Mouse (Mus musculus): ENCODE data around the gene Mtus2.

DNA sequence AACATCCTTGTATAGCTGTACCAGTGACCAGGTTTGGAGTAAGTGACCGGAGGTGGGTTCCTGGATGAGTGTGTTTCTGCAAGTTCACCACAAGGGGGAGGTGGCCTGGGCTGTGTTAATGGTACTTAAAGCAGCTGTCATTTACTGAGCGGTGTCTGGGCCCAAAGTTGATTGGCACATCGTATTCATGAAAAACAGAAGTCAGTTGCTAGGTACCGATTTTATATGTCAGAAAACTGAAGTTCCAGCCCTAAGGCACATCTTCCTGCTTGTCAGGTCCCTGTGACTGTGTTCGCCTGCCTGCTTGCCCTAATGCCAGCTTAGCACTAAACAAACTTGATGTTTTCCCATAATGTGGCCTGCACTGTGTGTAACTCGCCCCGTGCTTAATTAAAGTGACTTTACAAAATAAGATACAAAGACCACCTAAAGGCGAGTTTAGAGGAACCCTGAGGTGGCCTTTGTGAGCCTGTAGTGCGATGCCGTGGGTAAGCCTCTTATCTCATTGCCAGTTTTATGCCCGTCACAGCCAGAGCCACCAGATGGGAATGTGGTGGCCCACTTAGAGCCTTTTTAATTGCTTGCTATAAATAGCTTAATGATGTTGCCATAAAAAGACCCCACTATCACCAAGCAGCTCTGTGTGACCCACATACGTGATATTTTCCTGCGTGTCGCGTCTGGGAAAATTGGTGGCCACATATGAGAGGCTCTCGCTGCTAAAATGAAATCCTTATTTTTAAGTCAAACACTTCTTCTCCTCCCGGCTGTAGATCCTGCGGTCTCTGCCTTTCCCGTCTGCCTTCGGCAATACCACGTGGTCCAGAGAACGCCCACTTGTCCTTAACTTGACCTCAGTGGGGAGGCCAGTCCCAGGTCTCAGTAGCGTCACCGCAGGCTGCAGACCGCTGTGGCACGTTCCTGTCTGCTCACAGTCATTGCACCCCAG, 69.6 kb downstream of the Mtus2 start:
- TF ChIP-seq CTCF (IDR thresholded peaks at IDR 0.05; ENCODE audit: low read depth) (0 out of 2 replicates have a peak, but pooled peaks have one; percentile 4), EP300 (IDR thresholded peaks at IDR 0.05; ENCODE audit: low read depth) (no peak)

Measured in liver, postnatal 0 days (tissue).